Mouse (Mus musculus): Measurements from ENCODE around the gene Aicda. TPM values are rescaled to one million over a fixed set of nuclear protein-coding genes. Genes with fewer than 3 reads are reported as not detected.

Aicda gene
- polyA plus RNA-seq, 1 experiment = not detected

DNA sequence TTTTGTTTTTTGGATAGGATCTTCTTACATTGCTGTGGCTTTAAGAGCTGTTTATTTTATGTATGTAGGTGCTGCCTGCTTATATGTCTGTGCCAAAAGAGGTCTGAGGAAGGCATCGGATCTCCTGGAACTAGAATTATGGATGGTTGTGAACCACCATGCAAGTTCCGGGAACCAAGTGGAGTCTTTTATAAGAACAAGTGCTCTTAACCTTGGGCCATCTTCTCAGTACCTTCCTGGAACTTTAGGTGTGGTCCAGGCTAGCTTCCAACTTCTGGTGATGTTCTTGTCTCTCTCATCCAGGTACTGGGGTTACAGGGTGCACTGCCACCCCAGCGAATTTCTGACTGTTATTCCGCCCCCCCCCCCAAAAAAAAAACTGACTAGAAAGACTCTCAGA lies 58.8 kb downstream of the Aicda start:
- Histone ChIP-seq H3K27ac (ENCODE audit: insufficient read depth, low read length) (no peak overlapping the region), H3K9ac (ENCODE audit: low read depth, poor library complexity, severe bottlenecking) (no peak overlapping the region), H3K4me3 (ENCODE audit: low read depth, low read length) (no peak overlapping the region), H3K4me1 (ENCODE audit: control insufficient read depth, insufficient read depth, low read length) (peaks cover 2% of the 10 kb centered on the region), H3K9me3 (replicated peaks; ENCODE audit: control insufficient read depth, insufficient read depth, low read length, poor library complexity, severe bottlenecking) (peaks cover 7% of the 10 kb centered on the region; the same call in 1 of the 2 replicates), H3K36me3 (ENCODE audit: control insufficient read depth, insufficient read depth, low read length, poor library complexity, severe bottlenecking) (no peaks in the 10 kb centered on the region), H3K27me3 (ENCODE audit: control insufficient read depth, insufficient read depth, low read length, poor library complexity, severe bottlenecking) (no peaks in the 10 kb centered on the region)
- no peak for TF ChIP-seq EP300 (IDR thresholded peaks at IDR 0.05; ENCODE audit: insufficient read depth, low read depth, low read length)
- no peak for TF ChIP-seq CTCF (IDR thresholded peaks at IDR 0.05; ENCODE audit: low read depth, low read length)
- no peak for TF ChIP-seq POLR2A (IDR thresholded peaks at IDR 0.05; ENCODE audit: insufficient read depth, low read length)

Other genes starting within 250 kb of the Aicda start
- 98.5 and 104 TPM in 2 replicates for gene M6pr, start 245.1 kb upstream of the Aicda start, polyA plus RNA-seq (2011; ENCODE audit: insufficient read depth, insufficient read length, low read depth, missing spikeins)
- 206 and 226 TPM in 2 replicates for gene Phc1, start 213.2 kb upstream of the Aicda start, polyA plus RNA-seq (2011; ENCODE audit: insufficient read depth, insufficient read length, low read depth, missing spikeins)
- gene Rimklb, start 55.0 kb upstream of the Aicda start, polyA plus RNA-seq (2011; ENCODE audit: insufficient read depth, insufficient read length, low read depth, missing spikeins) = 81.4 and 87.4 TPM in 2 replicates
- gene Mfap5, start 48.0 kb upstream of the Aicda start, polyA plus RNA-seq (2011; ENCODE audit: insufficient read depth, insufficient read length, low read depth, missing spikeins) = 3.6 and 3.8 TPM in 2 replicates
- 7.9 and 9.7 TPM in 2 replicates for gene Apobec1, start 48.6 kb downstream of the Aicda start, polyA plus RNA-seq (2011; ENCODE audit: insufficient read depth, insufficient read length, low read depth, missing spikeins)
- 34.8 and 37.0 TPM in 2 replicates for gene Gdf3, start 56.3 kb downstream of the Aicda start, polyA plus RNA-seq (2011; ENCODE audit: insufficient read depth, insufficient read length, low read depth, missing spikeins)
- 203 and 217 TPM in 2 replicates for gene Dppa3, start 72.6 kb downstream of the Aicda start, polyA plus RNA-seq (2011; ENCODE audit: insufficient read depth, insufficient read length, low read depth, missing spikeins)
- 610 and 613 TPM in 2 replicates for gene Nanog, start 153.7 kb downstream of the Aicda start, polyA plus RNA-seq (2011; ENCODE audit: insufficient read depth, insufficient read length, low read depth, missing spikeins)
- gene Slc2a3, start 247.8 kb downstream of the Aicda start, polyA plus RNA-seq (2011; ENCODE audit: insufficient read depth, insufficient read length, low read depth, missing spikeins) = 1,494 and 1,686 TPM in 2 replicates

Data from ES-Bruce4 (cell line).